In the genomic region with DNA sequence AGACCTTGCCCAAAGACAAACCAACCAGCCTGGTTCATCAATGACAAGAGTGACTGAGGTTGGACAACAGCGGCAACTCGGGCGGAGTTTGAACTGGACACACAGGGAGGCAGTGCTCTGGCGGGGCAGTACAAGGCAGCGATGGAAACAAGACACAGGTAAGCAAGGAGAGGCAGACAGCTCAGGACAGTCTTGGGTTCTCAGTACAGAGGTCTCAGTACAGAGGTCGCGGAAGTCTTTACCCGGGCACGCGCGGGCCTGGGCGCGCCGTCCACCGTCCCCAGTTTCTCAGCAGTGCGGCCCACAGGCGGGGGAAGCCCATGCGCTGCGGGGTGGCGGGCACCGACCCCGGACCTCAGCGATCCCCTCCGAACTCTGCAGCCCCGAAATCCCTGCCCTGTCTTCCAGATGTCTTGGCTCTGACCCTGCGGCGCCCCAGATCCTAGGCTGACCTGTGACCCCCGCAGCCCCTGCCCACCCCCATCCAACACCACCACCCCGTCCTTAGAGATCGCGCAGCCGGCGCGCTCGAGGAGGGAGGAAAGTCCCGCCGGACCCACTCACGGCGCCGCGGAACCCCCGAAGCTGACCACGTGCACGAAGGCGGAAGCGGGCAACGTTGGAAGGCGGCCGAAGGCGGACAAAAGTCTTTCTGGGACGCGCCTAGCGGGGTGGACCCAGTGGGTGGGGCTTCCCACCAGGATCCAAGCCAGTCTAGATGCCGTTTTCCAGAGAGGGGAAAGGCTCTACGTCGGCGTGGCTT, we compare ENCODE assay signal across 8 mouse cellular contexts. TPM values are rescaled to one million over a fixed set of nuclear protein-coding genes. Genes with fewer than 3 reads are reported as not detected.
A peak's percentile ranks its signal among the peaks of the same experiment; 100 is the strongest.
DNase-seq lines count a peak whose midpoint lies in the region; ATAC-seq lines count a peak whose summit lies in the region.

Pus1 (minus strand) TSS at position 662 of the 763 bp plus-strand sequence.

- H3K4me2 ChIP-seq in hindbrain, embryonic 16.5 days (ENCODE audit: low read length), result peak within 1 kb of the TSS; percentile 93

- H3K4me1 ChIP-seq in hindbrain, embryonic 16.5 days (ENCODE audit: control insufficient read depth, insufficient read depth, low read depth, low read length), result peaks cover 11% of the 10 kb centered on the region

- H3K4me3 ChIP-seq in hindbrain, embryonic 16.5 days (ENCODE audit: low read length), result peak within 1 kb of the TSS; percentile 63
- peak within 1 kb of the TSS; percentile 75 for H3K4me3 ChIP-seq in macrophage (ENCODE audit: inconsistent target)

- H3K27ac ChIP-seq in hindbrain, embryonic 16.5 days (ENCODE audit: low read depth, low read length), result peak within 1 kb of the TSS; percentile 67
- 0 out of 2 replicates have a peak within 1 kb of the TSS, but pooled peaks have one; percentile 27 for H3K27ac ChIP-seq in macrophage

- peak within 1 kb of the TSS; percentile 69 for H3K9ac ChIP-seq in hindbrain, embryonic 16.5 days (ENCODE audit: low read depth, low read length)

- no peaks in the 10 kb centered on the region for H3K9me3 ChIP-seq in hindbrain, embryonic 16.5 days (ENCODE audit: control insufficient read depth, low read length)

- peaks cover 43% of the 10 kb centered on the region for H3K79me2 ChIP-seq in macrophage (ENCODE audit: inconsistent target)

- peaks cover 6% of the 10 kb centered on the region for H3K36me3 ChIP-seq in hindbrain, embryonic 16.5 days (ENCODE audit: control insufficient read depth, insufficient read depth, low read length)
- H3K36me3 ChIP-seq in macrophage (ENCODE audit: inconsistent target), result peaks cover 14% of the 10 kb centered on the region

- no peaks in the 10 kb centered on the region for H3K27me3 ChIP-seq in hindbrain, embryonic 16.5 days (replicated peaks; ENCODE audit: control insufficient read depth, insufficient read depth, low read length)

- peak; percentile 88 for ATAC-seq in hindbrain, embryonic 16.5 days

- peak; percentile 77 for DNase-seq in T-cell, adult 2 months (ENCODE audit: low spot score)
- DNase-seq in cerebellum, postnatal 36 days, result peak; percentile 95
- DNase-seq in gastrocnemius, adult 18-20 months (ENCODE audit: low spot score), result peak; percentile 95
- peak; percentile 96 to 98 for DNase-seq in left cerebral cortex, adult 18-20 months (ENCODE audit: low spot score in 2 of 2)
- peak; percentile 95 for DNase-seq in right cerebral cortex, adult 18-20 months
- DNase-seq in urinary bladder, postnatal 10 days (ENCODE audit: low spot score), result peak; percentile 83

- under 1% methylated on average over 57 of the region's 57 CpGs for WGBS in hindbrain, embryonic 16.5 days
- under 1% methylated on average over 53 of the region's 57 CpGs for WGBS in macrophage (ENCODE audit: missing documents)

RNA-seq across cellular contexts. Expression of gene Pus1, which starts in this region (rescaled TPM):
- total RNA-seq in gastrocnemius, adult 18-20 months (2021), result 10 to 100 TPM; 10.7 to 11.4 TPM
- polyA plus RNA-seq in hindbrain, embryonic 16.5 days (2015; fragmentation: Nextera tagmentation; extraction: Ambion mirVana), result 19.8 and 23.2 TPM in 2 replicates
- 10 to 100 TPM; 20.2 to 25.4 TPM for total RNA-seq in left cerebral cortex, adult 18-20 months (2021)
- total RNA-seq in macrophage (2018; cell fraction: chromatin; rRNA removed), result 10 to 100 TPM in 25 of 26 experiments, 1 to 10 TPM in 1; 9.2 to 29.5 (median 19.7) TPM
- total RNA-seq in macrophage (2018; cell fraction: cytosol; rRNA removed), result 10 to 100 TPM; 12.5 to 21.4 (median 17.6) TPM
- total RNA-seq in macrophage (2018; cell fraction: nucleus; rRNA removed), result 10 to 100 TPM in 25 of 26 experiments, 1 to 10 TPM in 1; 8.9 to 39.1 (median 18.0) TPM
- 14.8 to 27.1 TPM (median 18.1 TPM) in 3 replicates for polyA plus RNA-seq in macrophage (2018)

Comparison
In these comparisons a context has a peak if more than half of its experiments do, and no peak if none do; other contexts are left out.
1. Peak in every context shown above with its lines: DNase-seq, ATAC-seq, H3K4me3 ChIP-seq and H3K27ac ChIP-seq.